Mouse (Mus musculus) B cell, adult (primary cell): Measurements from ENCODE around the gene Gm3952. TPM values are rescaled to one million over a fixed set of nuclear protein-coding genes. Genes with fewer than 3 reads are reported as not detected.

Experiments used
- total RNA-seq: library from RNA; stranded (reverse); gene quantifications from 4 replicates; pipeline ENCODE4 v1.2.4, GENCODE M21; 2023; ENCODE audit not compliant: inconsistent age

Gene Gm3952
- total RNA-seq: not detected in 4 replicates

GRCm38 (mm10) chr8:128798594-128798993 is at the start of gene Gm3952:
Gene Gm3952 (minus strand): TSS chr8:128798694.

Other genes starting within 250 kb of the Gm3952 start
- gene Itgb1, start 113.0 kb downstream of the Gm3952 start, total RNA-seq: 27.5 to 33.3 TPM (median 31.2 TPM) in 4 replicates